ENCODE assay signal across 22 mouse cellular contexts in genomic region chr9:94556776-94557514, GRCm38 (mm10). TPM values are rescaled to one million over a fixed set of nuclear protein-coding genes. Genes with fewer than 3 reads are reported as not detected.
DNase-seq lines count a peak whose midpoint lies in the region; ATAC-seq and TF ChIP-seq lines count a peak whose summit lies in the region.
"Had no signal": no experiment of that assay in that cellular context is flagged by ENCODE, and none has a peak within 500 bp of the region (broad histone marks: within the 10 kb centered on the region; RNA-seq: fewer than 3 reads in every experiment).

No protein-coding gene starts in this region.

- 26% methylated on average over 6 of the region's 6 CpGs for WGBS in liver, embryonic 13.5 days (ENCODE audit: insufficient replicate concordance)
- WGBS in liver, postnatal 0 days (ENCODE audit: insufficient replicate concordance), result 53% methylated on average over 6 of the region's 6 CpGs

- peak overlapping the region; percentile 77 for H3K27ac ChIP-seq in MEL (ENCODE audit: control insufficient read depth, low read depth, low read length)
- H3K27ac ChIP-seq in liver, embryonic 13.5 days, result peak overlapping the region; percentile 87
- H3K27ac ChIP-seq in liver, postnatal 0 days (ENCODE audit: low read depth), result peak overlapping the region; percentile 17; the same call in 1 of the 2 replicates
- H3K27ac ChIP-seq: embryonic facial prominence, embryonic 13.5 days; forebrain, embryonic 10.5 days; forebrain, embryonic 15.5 days; heart, adult 2 months; heart, embryonic 15.5 days; hindbrain, embryonic 13.5 days; hindbrain, postnatal 0 days had no signal

- no peaks in the 10 kb centered on the region for H3K79me2 ChIP-seq in MEL (ENCODE audit: control insufficient read depth, insufficient read depth, low read length, poor library complexity)

- H3K9me3 ChIP-seq in MEL (replicated peaks; ENCODE audit: insufficient read depth, low read length), result no peaks in the 10 kb centered on the region
- H3K9me3 ChIP-seq in liver, embryonic 13.5 days (replicated peaks), result no peaks in the 10 kb centered on the region
- no peaks in the 10 kb centered on the region for H3K9me3 ChIP-seq in liver, postnatal 0 days (ENCODE audit: low read length)
- H3K9me3 ChIP-seq: embryonic facial prominence, embryonic 13.5 days; forebrain, embryonic 10.5 days; forebrain, embryonic 15.5 days; heart, embryonic 15.5 days; hindbrain, embryonic 13.5 days had no signal

- TF ChIP-seq POLR2A in MEL (IDR thresholded peaks at IDR 0.05; ENCODE audit: control insufficient read depth in 1 of 2, insufficient read depth in 1 of 2, low read depth in 1 of 2, low read length in 2 of 2, poor library complexity in 1 of 2), result no peak

- TF ChIP-seq RAD21 in MEL (IDR thresholded peaks at IDR 0.05; ENCODE audit: low read depth, low read length), result no peak

- H3K4me2 ChIP-seq in liver, embryonic 13.5 days, result peak overlapping the region; percentile 17; the same call in 1 of the 2 replicates
- no peak overlapping the region for H3K4me2 ChIP-seq in liver, postnatal 0 days (ENCODE audit: low read depth, low read length)
- H3K4me2 ChIP-seq: embryonic facial prominence, embryonic 13.5 days; forebrain, embryonic 15.5 days; heart, embryonic 11.5 days; heart, embryonic 15.5 days; hindbrain, embryonic 13.5 days had no signal

- no peaks in the 10 kb centered on the region for H3K27me3 ChIP-seq in MEL (ENCODE audit: control insufficient read depth in 1 of 2, insufficient read depth in 2 of 2, low read length in 2 of 2)
- H3K27me3 ChIP-seq in liver, embryonic 13.5 days, result no peaks in the 10 kb centered on the region
- H3K27me3 ChIP-seq in liver, postnatal 0 days (ENCODE audit: insufficient read depth, low read length), result no peaks in the 10 kb centered on the region
- H3K27me3 ChIP-seq: CH12.LX; embryonic facial prominence, embryonic 13.5 days; forebrain, embryonic 15.5 days; heart, embryonic 15.5 days; hindbrain, embryonic 13.5 days had no signal

- no peak for TF ChIP-seq CTCF in MEL (IDR thresholded peaks at IDR 0.05 in 2 of 3, conservative IDR thresholded peaks at IDR 0.05 in 1 of 3; ENCODE audit: control insufficient read depth in 1 of 3, insufficient read depth in 1 of 3, low read depth in 2 of 3, low read length in 3 of 3, poor library complexity in 1 of 3, severe bottlenecking in 1 of 3)
- no peak for TF ChIP-seq CTCF in liver, postnatal 0 days (IDR thresholded peaks at IDR 0.05; ENCODE audit: low read depth)

- no peak overlapping the region for H3K9ac ChIP-seq in MEL (ENCODE audit: control insufficient read depth, low read depth, low read length, poor library complexity, severe bottlenecking)
- H3K9ac ChIP-seq in liver, embryonic 13.5 days, result no peak overlapping the region
- no peak overlapping the region for H3K9ac ChIP-seq in liver, postnatal 0 days (replicated peaks)
- H3K9ac ChIP-seq: embryonic facial prominence, embryonic 13.5 days; forebrain, embryonic 15.5 days; heart, embryonic 15.5 days; hindbrain, embryonic 13.5 days had no signal

- peak; percentile 58 for DNase-seq in MEL (ENCODE audit: low read depth, low spot score)
- no peak for DNase-seq in liver, embryonic 13.5 days
- no peak for DNase-seq in liver, postnatal 0 days
- DNase-seq in kidney, adult 8-10 months, result no peak
- DNase-seq: adrenal gland, postnatal 10 days; cerebellum, adult 11 months; cerebellum, adult 8-10 months; cerebellum, postnatal 14 days; gastrocnemius, postnatal 10 days; heart, adult 2 months; heart, postnatal 14 days had no signal

- peaks cover 0 to 31% of the 10 kb centered on the region in 2 experiments; a peak in 2 of 4 replicates for H3K36me3 ChIP-seq in MEL (ENCODE audit: control insufficient read depth in 1 of 2, insufficient read depth in 2 of 2, low read length in 2 of 2)
- H3K36me3 ChIP-seq in liver, embryonic 13.5 days, result no peaks in the 10 kb centered on the region
- no peaks in the 10 kb centered on the region for H3K36me3 ChIP-seq in liver, postnatal 0 days (replicated peaks; ENCODE audit: insufficient read depth, low read length)
- H3K36me3 ChIP-seq: embryonic facial prominence, embryonic 13.5 days; forebrain, embryonic 10.5 days; forebrain, embryonic 15.5 days; heart, embryonic 15.5 days; hindbrain, embryonic 13.5 days had no signal

- TF ChIP-seq EP300 in MEL (IDR thresholded peaks at IDR 0.05; ENCODE audit: low read depth in 1 of 2, low read length in 2 of 2), result peak; percentile 70 to 78
- 0 out of 2 replicates have a peak, but pooled peaks have one; percentile 34 for TF ChIP-seq EP300 in liver, postnatal 0 days (IDR thresholded peaks at IDR 0.05; ENCODE audit: low read depth)

- peak; percentile 59 for ATAC-seq in common myeloid progenitor, adult 5-6 weeks (replicated peaks; ENCODE audit: low read depth, poor library complexity, severe bottlenecking)
- ATAC-seq in liver, embryonic 13.5 days (ENCODE audit: low read depth), result peak; percentile 57
- ATAC-seq in liver, postnatal 0 days, result peak; percentile 50; the same call in 1 of the 2 replicates
- ATAC-seq in frontal cortex, adult (ENCODE audit: low TSS enrichment), result no peak
- no peak for ATAC-seq in megakaryocyte, adult 5-6 weeks (ENCODE audit: poor library complexity, severe bottlenecking)
- ATAC-seq: forebrain, embryonic 15.5 days; hindbrain, postnatal 0 days had no signal

- peaks cover 18 to 33% of the 10 kb centered on the region in 2 experiments for H3K4me1 ChIP-seq in MEL (ENCODE audit: control insufficient read depth in 1 of 2, insufficient read depth in 2 of 2, low read length in 2 of 2)
- H3K4me1 ChIP-seq in liver, embryonic 13.5 days (replicated peaks), result peaks cover 41% of the 10 kb centered on the region
- no peaks in the 10 kb centered on the region for H3K4me1 ChIP-seq in liver, postnatal 0 days (ENCODE audit: insufficient read depth)
- H3K4me1 ChIP-seq: embryonic facial prominence, embryonic 13.5 days; forebrain, embryonic 10.5 days; forebrain, embryonic 15.5 days; heart, embryonic 15.5 days; hindbrain, embryonic 13.5 days had no signal

- H3K4me3 ChIP-seq in MEL (ENCODE audit: control insufficient read depth in 1 of 2, insufficient read depth in 1 of 2, low read depth in 2 of 2, low read length in 2 of 2), result peak overlapping the region in 1 of 2 experiments; percentile 52; a peak in 2 of 4 replicates
- no peak overlapping the region for H3K4me3 ChIP-seq in liver, embryonic 13.5 days (replicated peaks)
- H3K4me3 ChIP-seq in liver, postnatal 0 days (ENCODE audit: low read depth, low read length), result no peak overlapping the region
- H3K4me3 ChIP-seq: embryonic facial prominence, embryonic 13.5 days; forebrain, embryonic 10.5 days; forebrain, embryonic 15.5 days; heart, adult 2 months; heart, embryonic 15.5 days; hindbrain, embryonic 13.5 days had no signal

TF ChIP-seq in MEL, 35 proteins besides CTCF, POLR2A, EP300 and RAD21:
- TF ChIP-seq CHD1 (IDR thresholded peaks at IDR 0.05; ENCODE audit: low read depth, low read length) (no peak), GATA1 (IDR thresholded peaks at IDR 0.05; ENCODE audit: low read depth, low read length) (peak; percentile 75; the same call in 1 of the 2 replicates), SMC3 (IDR thresholded peaks at IDR 0.05; ENCODE audit: low read depth, low read length) (no peak), RCOR1 (IDR thresholded peaks at IDR 0.05; ENCODE audit: low read depth, low read length) (0 out of 2 replicates have a peak, but pooled peaks have one; percentile 48), TBP (IDR thresholded peaks at IDR 0.05; ENCODE audit: low read depth, low read length) (0 out of 2 replicates have a peak, but pooled peaks have one; percentile 15), ZNF384 (IDR thresholded peaks at IDR 0.05; ENCODE audit: low read depth, low read length) (peak; percentile 21; the same call in 1 of the 2 replicates), ETS1 (IDR thresholded peaks at IDR 0.05; ENCODE audit: low read depth, low read length) (peak; percentile 58), TCF12 (IDR thresholded peaks at IDR 0.05; ENCODE audit: low read depth, low read length) (peak; percentile 91), MYC (IDR thresholded peaks at IDR 0.05; ENCODE audit: low read depth, low read length) (no peak), ZKSCAN1 (IDR thresholded peaks at IDR 0.05; ENCODE audit: low read depth, low read length) (no peak), SIN3A (IDR thresholded peaks at IDR 0.05; ENCODE audit: low read length) (peak; percentile 29; the same call in 1 of the 2 replicates), TAL1 (IDR thresholded peaks at IDR 0.05; ENCODE audit: low read length) (peak; percentile 69), MAX (IDR thresholded peaks at IDR 0.05; ENCODE audit: low read length) (no peak)

RNA-seq across cellular contexts. Expression of gene 1190002N15Rik, which starts 19.1 kb away (rescaled TPM):
- total RNA-seq in MEL (2012; rRNA removed), result 4.7 and 7.4 TPM in 2 replicates
- 1 to 10 TPM in 1 of 2 experiments, not detected in 1; 8.8 TPM for polyA plus RNA-seq in MEL (2012; ENCODE audit: insufficient read depth in 1 of 2, insufficient read length in 2 of 2, low read depth in 1 of 2, low replicate concordance in 2 of 2, missing spikeins in 1 of 2)
- 32.9 and 40.2 TPM in 2 replicates for total RNA-seq in common myeloid progenitor, adult 5-6 weeks (2017)
- 4.2 and 4.4 TPM in 2 replicates for polyA plus RNA-seq in liver, embryonic 13.5 days (2015; fragmentation: Nextera tagmentation; extraction: Ambion mirVana)
- 14.6 and 15.8 TPM in 2 replicates for polyA plus RNA-seq in liver, postnatal 0 days (2015; fragmentation: Nextera tagmentation; extraction: Ambion mirVana)
- total RNA-seq in megakaryocyte, adult 5-6 weeks (2015), result 15.1 and 23.4 TPM in 2 replicates
- 16.9 and 17.2 TPM in 2 replicates for total RNA-seq in megakaryocyte, adult 5-6 weeks (2017)
- total RNA-seq: CH12.LX had no signal

Comparison
In these comparisons a context has a peak if more than half of its experiments do, and no peak if none do; other contexts are left out.
1. H3K27ac ChIP-seq: peak in every context shown above with its lines; median percentile 87 in liver, embryonic 13.5 days; 77 in MEL; 17 in liver, postnatal 0 days.
2. ATAC-seq: peak in common myeloid progenitor, adult 5-6 weeks (single experiment), liver, embryonic 13.5 days (single experiment) and liver, postnatal 0 days (single experiment); none in frontal cortex, adult (single experiment) and megakaryocyte, adult 5-6 weeks (single experiment).